Comparison of ENCODE assay signal across 8 mouse cellular contexts in genomic region chr5:135994725-135995687, GRCm38 (mm10). TPM values are rescaled to one million over a fixed set of nuclear protein-coding genes. Genes with fewer than 3 reads are reported as not detected.
A peak's percentile ranks its signal among the peaks of the same experiment; 100 is the strongest.
DNase-seq lines count a peak whose midpoint lies in the region; ATAC-seq lines count a peak whose summit lies in the region.

Gene Dtx2 (plus strand): TSS chr5:135994800.

- DNase-seq in adipocyte (ENCODE audit: low spot score), result peak; percentile 88
- DNase-seq in embryo, embryonic 10 days (ENCODE audit: low spot score), result peak; percentile 98
- peak; percentile 89 for DNase-seq in gastrocnemius, postnatal 14 days
- peak; percentile 91 to 93 for DNase-seq in left cerebral cortex, postnatal 10 days (ENCODE audit: extremely low spot score in 1 of 2, low spot score in 2 of 2)
- DNase-seq in right cerebral cortex, postnatal 25 days, result peak; percentile 88
- DNase-seq in urinary bladder, postnatal 4 days (ENCODE audit: low spot score in 2 of 2), result peak; percentile 85 to 90

- intact Hi-C loops in gastrocnemius, postnatal 14 days (cut with DNase I; ENCODE audit: low total_unique reads), result no loop called here
- intact Hi-C loops in left cerebral cortex, postnatal 10 days (cut with DNase I), result no loop called here

- ATAC-seq in inflammation-experienced regulatory T-cells, adult 6 months, result peak; percentile 96
- ATAC-seq in megakaryocyte-erythroid progenitor cell, adult 5-6 weeks (replicated peaks; ENCODE audit: low FRiP score, low TSS enrichment, poor library complexity, severe bottlenecking), result peak; percentile 97

RNA-seq across cellular contexts. Expression of gene Dtx2, which starts in this region (rescaled TPM):
- total RNA-seq in gastrocnemius, postnatal 14 days (2021), result 1 to 10 TPM; 6.7 to 7.5 TPM
- polyA plus RNA-seq in inflammation-experienced regulatory T-cells, adult 6 months (2017; shearing (Covaris generic)), result 10 to 100 TPM in 1 of 3 experiments, 1 to 10 TPM in 2; 8.5 to 10.8 (median 9.1) TPM
- 1 to 10 TPM; 9.3 to 9.4 TPM for total RNA-seq in left cerebral cortex, postnatal 10 days (2021)
- 5.6 and 22.1 TPM in 2 replicates for total RNA-seq in megakaryocyte-erythroid progenitor cell, adult 5-6 weeks (2014; fragmentation: Nextera tagmentation)
- 2.3 and 4.2 TPM in 2 replicates for total RNA-seq in megakaryocyte-erythroid progenitor cell, adult 5-6 weeks (2017)

Comparison
In these comparisons a context has a peak if more than half of its experiments do, and no peak if none do; other contexts are left out.
1. Peak in every context shown above with its lines: DNase-seq and ATAC-seq.